Mouse (Mus musculus): ENCODE results near the gene Lce1m.
"Not testable (repeated sequence)": the region's sequence is repeated elsewhere in the genome, so short reads cannot be mapped to it uniquely, and the experiment has no call there.

Gene Lce1m

DNA sequence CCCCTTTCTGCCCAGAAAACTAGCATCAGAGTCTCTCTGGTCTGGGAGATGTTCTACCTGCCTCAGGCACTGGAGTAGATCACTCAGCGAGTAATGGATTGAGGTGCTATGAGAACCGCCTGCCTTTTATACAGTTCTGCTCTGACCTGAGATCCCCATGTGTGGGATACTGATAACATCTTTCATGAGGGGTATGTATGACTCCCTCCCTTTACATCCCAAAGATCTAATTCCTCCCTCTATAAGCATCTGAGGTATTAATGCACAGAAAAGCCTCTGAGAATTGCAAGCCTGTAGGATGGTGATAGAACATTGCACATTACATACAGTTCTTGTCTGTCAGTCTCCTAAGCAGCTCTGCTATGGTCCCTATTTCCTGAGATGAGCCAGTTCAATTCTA is at the start of gene Lce1m:
Gene Lce1m (minus strand): TSS at position 101 of the 400 bp plus-strand sequence.
- no peak for DNase-seq

DNA sequence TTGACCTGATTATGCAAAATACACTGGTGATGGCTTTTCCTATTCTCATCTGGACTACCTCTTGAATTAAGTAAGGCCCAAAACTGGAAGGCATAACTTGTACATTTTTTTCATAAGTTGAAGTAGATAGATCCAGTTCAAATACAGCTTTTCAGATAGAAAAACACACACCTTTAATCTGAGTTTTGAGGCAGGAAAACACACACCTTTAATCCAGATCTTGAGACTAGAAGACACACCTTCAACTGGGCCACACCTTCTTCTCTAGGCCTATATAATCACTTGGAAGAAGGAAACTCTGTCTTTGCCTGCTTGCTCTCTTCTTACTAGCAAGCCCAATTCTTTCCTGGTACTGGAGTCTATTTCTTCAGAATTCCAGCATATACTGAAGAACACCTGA is 49.7 kb upstream of the Lce1m start, which contains the start of gene Gm4858:
Gene Gm4858 (plus strand): TSS at position 301 of the 400 bp plus-strand sequence.
- DNase-seq, result not testable (repeated sequence)

DNA sequence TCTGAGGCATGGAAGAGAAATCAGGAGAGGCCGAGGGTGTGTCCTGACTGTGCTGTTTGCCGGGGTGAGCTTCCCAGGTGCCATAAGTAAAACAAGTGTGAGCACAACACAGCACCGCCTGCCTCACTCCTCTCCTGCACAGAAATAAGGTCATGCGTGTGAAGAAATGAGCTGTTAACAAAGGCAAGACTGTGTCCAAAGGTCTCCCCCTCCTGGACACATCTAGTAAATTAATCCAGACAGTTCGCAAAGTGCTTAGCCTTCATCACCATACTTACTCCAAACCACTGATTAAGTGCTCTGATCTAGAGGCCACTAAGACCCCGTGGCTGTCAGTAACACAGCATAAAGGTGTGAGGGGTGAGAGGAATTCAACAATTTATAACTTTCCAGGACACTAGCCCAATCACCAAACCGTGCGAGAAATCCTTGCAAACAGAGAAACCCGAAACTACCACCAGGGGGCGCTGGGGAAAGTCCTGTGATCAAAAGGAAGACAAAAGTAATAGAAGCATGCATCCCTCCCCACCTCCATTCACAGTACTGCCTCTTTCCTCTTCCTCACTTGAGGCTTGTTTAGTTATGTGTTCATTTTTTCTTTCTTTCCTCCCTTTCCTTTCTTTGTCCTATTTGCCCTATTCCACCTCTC is 34.1 kb upstream of the Lce1m start:
- peak; percentile 30 for DNase-seq

DNA sequence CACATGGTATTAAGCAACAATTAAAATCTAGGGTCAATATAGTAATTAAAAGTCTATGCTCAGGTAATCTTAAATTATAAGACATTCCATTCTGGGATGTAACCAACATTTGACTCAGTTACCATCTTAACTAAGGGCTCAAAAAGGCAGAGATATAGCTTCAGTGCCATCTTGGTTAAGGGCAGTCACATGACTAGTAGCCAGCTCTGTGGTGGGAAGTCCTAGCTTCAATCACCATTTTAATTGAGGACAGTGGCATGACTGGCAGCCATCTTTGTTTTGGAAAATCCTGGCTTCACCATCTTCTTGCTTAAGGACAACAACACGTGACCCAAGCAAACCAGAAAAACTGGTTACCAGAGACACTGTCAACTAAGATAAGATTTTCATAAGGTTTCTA is 31.3 kb upstream of the Lce1m start:
- DNase-seq, result no peak

DNA sequence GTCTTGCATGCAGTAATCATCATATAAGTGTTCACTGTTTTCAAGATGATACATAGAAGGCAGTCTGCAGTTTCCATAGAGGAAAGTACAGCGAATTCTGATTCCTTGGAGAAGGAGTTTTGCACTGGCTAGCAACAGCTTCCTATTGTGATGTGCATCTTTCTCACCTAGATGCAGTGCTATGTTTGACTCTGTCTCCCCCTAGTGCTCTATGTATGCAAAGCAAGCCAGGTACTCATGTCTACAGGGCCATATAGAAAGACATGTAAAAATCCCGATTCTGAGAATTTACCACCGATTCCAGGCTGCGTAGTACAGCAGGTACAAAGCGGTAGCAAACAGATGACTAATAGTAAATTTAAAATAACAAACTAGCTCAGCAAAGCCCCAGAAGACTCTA is 12.6 kb upstream of the Lce1m start:
- DNase-seq, result peak; percentile 72

DNA sequence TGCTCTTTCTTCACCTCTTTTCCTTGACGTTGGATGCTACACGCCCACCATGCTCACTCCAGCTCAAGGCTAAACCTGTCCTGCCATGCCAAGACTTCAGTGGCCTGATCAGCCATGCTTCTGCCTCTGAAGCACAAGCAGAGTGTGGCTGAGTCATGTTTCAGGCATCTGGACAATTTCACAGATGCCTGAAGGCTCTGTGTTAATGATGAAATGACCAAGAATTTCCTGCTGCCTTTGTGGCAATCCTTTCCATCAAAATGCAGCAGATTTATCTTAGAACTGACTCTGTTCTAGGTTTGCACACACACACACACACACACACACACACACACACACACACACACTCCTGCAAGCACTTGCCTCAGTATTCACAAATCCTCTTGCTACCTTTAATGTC is 6.6 kb upstream of the Lce1m start:
- no peak for DNase-seq

DNA sequence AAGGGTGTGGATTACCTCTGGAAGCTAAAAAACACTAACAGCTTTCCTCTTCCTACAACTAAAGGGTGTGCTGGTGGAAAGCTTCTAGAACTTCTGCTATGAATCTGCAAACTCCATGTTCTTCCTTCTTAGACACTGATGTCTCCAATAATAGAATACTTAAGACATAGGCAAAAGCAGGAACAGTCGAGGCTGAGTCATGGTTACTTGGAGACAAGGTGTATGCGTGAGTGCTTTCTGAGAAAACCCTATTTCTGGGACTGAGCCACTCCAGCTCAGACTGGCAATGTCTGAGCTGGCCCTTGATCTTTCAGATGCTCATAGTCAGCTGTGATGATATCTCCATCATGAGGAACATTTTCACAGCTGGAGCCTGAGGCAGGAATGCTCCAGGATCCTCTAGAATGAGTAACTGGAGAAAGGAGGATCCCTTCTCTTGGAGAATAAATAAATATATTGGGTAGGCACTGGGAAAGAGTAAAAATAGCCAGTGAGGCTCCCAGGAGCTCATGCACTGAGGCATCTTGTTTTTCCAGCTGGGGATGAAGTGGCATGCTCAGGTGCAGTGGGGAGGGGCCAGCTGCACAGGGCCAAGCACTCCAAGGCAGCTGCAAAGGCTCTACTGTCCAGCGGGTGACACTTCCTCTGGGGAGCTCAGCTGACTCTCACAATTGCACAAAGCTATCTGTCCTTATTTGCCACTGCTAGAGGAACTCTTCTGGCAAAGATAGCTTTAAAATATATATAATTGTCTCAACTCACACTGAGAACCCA is 4.7 kb upstream of the Lce1m start:
- DNase-seq, result no peak

DNA sequence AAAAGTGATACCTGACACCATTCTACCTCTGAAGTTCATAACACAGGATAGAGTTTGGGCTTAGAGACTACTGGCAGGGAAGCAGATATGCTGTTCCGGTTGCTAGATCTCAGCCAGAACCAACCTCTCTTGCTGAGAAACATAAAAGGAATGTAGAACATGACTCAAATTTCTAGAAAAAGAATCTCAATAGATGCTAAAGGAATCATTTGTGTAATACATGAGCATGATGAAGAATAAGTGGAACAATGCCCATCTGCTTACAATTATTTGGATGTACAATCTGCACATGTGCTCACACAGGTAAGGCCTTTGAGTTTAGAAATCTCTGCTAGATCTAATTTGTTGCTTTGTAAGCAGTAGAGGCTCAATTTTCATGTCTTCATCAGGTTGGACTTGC is 2.3 kb upstream of the Lce1m start:
- DNase-seq, result no peak

DNA sequence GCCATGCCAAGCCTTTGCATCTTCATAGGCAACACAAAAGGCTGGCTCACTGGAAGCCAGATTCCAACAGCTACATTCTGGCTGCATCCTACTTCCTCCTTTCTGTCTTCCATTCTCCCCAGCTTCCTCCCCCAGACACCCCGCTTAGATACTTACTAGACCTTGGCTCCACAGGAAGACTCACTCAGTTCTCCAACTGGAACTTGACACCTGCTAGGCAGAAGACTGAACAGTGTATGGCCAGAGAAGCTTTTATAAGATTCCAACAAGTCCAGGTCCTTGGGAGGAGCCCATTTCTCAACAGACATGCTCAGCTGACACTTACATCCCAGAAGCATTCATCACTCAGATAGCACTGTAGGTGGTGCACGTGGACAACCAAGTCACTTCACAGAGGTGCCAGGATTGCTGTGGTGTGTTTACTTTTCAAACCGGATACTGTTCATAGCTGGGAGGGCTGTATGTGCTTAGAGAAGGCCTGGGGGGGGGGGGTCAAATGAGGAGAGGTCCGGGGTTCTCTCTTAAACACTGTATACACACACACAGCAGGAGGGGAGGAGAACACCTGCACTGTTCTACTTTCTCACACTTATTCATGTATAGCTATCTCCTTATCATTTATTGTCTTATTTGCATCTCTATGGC is 3.3 kb downstream of the Lce1m start, which contains the start of gene Crct1:
Gene Crct1 (minus strand): TSS at position 228 of the 645 bp plus-strand sequence.
- DNase-seq, result peak; percentile 3

DNA sequence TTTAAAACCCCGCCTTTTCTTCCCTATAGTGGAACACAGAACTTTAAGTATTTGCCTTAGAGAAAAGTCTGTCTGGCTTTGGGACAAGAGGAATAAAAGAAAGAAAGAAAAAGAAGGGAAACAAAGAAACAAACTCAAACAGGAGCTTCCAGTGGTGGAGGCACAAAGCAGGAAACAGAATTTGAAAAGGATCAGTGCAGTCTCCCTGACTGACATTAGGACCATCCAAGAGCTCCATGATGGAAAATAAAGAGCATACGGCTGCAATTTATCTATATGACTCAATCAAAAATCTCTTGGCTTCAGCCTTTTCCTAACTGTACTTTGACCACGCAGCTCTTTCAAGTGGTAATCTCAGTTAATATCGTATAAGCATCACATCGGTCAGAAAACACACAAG is 4.0 kb downstream of the Lce1m start:
- no peak for DNase-seq

DNA sequence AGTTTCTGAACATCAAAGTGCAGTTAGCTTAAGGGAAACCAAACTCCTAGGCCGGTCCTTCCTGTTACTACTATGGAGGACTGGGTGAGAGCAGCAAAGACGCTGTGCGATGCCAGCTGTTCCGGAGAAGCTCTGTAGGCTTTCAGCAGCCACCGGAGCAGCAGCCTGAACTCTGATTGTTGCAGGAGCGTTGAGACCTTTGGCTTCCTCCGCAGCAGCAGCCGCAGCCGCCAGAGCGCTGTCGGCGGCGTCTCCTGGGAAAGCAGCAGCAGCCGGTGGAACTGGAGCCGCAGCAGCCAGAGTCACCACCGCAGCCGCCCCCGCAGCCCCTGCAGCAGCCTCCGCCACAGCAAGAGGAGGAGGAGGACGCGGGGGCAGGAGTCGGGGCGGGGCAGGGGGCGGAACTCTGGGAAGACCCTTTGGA is 4.5 kb downstream of the Lce1m start:
- peak; percentile 76 for DNase-seq

DNA sequence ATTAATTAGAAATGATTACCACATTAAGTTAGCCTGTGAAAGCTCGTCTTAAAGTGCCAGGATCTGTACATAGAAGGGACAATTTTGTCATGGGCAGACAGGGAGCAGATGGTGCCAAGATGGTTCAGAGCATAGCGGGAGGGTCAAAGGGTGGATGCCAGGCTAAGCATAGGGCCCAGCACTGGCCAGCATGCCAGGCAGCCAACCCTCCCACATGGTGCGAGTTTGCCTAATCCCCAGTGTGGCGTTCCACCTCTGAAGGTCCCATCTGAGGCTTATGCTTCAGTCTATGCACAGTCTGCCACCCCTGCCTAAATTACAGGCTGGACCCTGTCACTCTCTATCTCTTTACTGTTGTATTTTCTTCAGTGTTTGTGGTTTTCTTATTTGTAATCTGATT is 16.0 kb downstream of the Lce1m start:
- peak; percentile 11 for DNase-seq

DNA sequence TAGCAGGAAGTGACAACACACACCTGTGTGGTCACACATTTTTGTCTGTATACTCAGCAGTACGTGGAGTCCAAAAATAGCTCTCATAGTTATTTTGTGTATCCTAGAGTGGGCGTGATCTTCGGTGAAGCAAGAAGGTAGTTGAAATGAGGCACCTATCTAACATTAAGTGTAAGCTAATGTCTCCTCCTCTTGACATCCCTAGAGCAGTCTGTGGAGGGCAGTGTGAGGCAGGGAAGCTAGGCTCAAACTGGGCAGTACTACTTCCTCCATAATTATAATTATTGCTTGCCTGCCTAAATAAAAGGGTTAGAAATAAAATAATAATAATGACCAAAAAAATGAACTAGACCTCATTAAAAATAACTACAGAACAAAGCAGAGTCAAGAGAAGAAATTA is 18.2 kb downstream of the Lce1m start:
- no peak for DNase-seq

DNA sequence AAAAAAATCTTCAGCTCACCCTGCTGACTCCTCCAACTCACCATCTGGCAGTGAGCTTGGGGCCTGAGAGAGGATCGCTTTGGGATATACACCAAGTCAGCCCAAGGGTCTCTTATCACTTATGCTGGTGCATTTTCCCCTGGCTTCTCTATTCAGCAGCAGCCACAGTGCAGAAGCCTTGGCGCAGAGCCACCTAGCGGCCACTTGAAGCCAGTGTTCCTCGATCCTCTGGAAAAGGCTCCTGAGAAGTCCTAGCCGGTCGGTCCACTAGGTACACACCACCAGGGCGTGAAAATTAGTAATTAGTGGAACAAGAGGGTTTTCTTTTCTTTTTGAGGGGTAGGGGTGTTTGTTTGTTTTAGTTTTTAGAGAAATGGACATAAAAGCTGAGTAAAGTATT is 20.2 kb downstream of the Lce1m start:
- peak; percentile 76 for DNase-seq

DNA sequence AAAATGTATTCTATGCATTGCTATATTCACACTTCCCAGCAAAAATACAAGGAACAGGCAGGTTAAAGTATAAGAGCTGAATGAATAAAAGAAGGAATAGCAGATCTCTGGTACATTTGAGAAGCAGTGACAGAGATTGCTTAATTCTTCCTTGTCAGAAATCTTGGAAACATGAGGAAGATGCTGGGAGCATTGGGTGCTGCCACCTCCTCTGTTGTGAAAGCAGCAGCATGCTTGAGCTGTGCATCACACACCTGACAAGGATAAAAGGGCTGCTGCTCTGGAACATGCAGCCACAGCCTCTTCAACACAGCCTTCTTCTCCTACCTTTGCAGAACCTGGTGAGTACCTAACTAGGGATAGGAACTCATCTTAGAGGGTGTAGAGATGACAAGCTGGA is 26.9 kb downstream of the Lce1m start, which contains the start of gene Lce3f:
Gene Lce3f (plus strand): TSS at position 301 of the 400 bp plus-strand sequence.
- no peak for DNase-seq

DNA sequence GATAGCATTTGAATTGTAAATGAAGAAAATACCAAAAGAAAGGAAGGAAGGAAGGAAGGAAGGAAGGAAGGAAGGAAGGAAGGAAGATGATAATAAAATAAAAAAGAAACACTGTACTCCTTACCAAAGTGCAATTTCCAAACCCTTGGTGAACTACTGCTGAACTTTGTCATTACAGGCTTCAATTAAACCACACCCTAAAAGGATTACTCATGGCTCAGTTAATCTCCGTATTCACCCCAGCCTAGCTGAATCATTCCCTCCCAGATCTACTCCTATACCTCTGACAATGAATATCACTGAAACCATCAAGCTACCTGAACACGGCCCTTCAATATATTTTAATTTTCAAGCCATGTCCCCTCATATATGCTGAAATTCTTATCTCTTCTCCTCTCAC is 40.4 kb downstream of the Lce1m start:
- DNase-seq, result no peak
